Mouse (Mus musculus) left cerebral cortex, postnatal 25 days (tissue): Measurements from ENCODE around the gene Fbxo47. TPM values are rescaled to one million over a fixed set of nuclear protein-coding genes. Genes with fewer than 3 reads are reported as not detected.

Source experiments
- DNase-seq, 2 experiments: peaks; one replicate each; pipeline ENCODE4 v3.0.0; 2022; ENCODE audit warnings: low spot score in 2 of 2, mixed read lengths in 1 of 2
- intact Hi-C: fragments of 180-260 bp; cut with DNase I; formaldehyde crosslinking; loops from one replicate; pipeline ENCODE4 v1.15.1; 2025
- total RNA-seq, 2 experiments: library from RNA; stranded (reverse); gene quantifications; 2 replicates each; pipeline ENCODE4 v1.2.3; 2021

Fbxo47 gene
- total RNA-seq, 2 experiments from 2014 or later, result 1.8 to 2.1 TPM

DNA sequence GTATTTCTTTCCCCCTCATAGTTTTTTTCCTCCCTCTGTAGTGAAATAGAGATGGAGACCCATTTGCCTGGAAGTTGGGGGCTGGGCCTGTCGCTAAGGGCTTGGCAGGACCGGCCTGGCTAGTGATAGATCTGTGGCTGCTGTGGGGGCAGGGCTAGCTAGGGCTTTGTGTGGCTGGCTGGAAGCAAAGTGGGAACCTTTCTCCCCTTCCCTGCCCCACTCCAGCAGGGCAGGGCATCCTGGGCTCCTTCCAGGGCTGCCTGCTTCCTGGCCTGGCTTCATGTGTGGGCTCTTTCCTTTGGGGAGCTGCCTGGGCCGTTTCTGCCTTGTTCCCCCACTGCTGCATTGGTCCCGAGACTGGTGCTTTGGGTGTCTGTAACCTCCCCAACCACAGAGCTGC lies 65.4 kb downstream of the Fbxo47 start:
- DNase-seq, result peak in 1 of 2 experiments; percentile 46
- intact Hi-C loops, result no loop called here

DNA sequence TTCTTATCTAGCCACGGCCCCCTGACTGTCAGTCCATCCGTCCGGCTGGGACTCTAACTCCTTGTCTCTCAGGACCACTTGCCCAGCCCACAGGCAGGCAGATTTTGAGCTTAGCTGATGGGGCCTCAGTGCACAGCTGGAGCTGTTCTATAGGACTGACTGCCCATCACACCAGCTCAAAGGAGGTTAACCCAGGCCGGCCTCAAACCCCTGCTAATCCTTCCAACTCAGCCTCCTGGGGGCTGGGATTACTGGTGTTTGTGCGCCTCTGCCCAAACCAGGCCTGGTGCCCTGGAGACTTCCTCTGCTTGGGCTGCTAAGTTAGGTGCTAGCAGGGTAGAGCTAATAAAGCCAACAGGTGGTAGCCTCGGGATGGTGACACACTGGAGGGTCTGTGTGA lies 66.0 kb downstream of the Fbxo47 start:
- intact Hi-C loops, result no loop called here

GRCm38 (mm10) chr11:97817379-97817778 lies 66.6 kb downstream of the Fbxo47 start:
- DNase-seq, result no peak
- intact Hi-C loops, result no loop called here

More for the DNA sequence above, 66.0 kb downstream of the Fbxo47 start:
- no peak for DNase-seq

DNA sequence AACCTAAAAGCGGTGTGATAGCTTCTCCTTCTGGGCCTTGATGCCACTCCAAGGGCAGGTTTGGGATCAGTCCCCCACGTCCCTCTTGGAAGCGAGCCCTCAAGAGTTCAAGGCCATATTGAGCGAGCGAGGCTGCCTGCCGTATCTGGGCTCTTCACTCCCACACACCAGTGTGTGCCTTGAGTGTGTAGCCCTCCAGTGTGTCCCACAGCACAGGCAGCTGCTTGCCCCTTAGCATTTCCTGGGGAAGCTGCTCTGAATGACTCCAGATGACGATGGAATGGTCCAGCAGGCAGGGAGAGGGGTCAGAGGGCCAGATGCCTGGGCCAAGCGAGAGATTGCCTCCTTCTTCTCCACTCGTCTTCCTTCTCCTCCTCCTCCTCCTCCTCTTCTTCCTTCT lies 67.0 kb downstream of the Fbxo47 start:
- no peak for DNase-seq
- intact Hi-C loops, result no loop called here

DNA sequence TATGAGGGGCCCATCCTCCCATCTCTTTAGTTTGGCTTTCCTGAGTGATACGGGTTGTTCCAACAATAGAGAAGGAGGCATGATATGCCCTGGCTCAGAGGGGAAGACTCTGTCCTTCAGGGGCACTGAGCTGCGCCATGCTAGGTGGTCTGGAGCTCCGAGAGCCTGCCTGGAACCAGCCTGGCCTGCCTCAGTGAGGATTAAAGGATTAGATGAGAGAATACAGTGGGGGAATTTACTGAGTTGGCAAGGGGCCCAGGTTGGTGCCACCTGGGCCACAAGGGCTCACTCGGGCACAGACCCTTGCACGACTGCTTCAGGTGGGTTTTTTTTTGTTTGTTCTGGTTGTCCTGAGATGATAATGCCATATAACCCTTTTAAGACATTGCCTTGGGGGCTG lies 67.8 kb downstream of the Fbxo47 start:
- intact Hi-C loops, result no loop called here
- no peak for DNase-seq

- intact Hi-C loops, result no loop called here
- no peak for DNase-seq
Measured at GRCm38 (mm10) chr11:97815736-97816135, 68.2 kb downstream of the Fbxo47 start.

- intact Hi-C loops, result no loop called here
- DNase-seq, result no peak
Measured at GRCm38 (mm10) chr11:97813746-97814515, 70.0 kb downstream of the Fbxo47 start.

DNA sequence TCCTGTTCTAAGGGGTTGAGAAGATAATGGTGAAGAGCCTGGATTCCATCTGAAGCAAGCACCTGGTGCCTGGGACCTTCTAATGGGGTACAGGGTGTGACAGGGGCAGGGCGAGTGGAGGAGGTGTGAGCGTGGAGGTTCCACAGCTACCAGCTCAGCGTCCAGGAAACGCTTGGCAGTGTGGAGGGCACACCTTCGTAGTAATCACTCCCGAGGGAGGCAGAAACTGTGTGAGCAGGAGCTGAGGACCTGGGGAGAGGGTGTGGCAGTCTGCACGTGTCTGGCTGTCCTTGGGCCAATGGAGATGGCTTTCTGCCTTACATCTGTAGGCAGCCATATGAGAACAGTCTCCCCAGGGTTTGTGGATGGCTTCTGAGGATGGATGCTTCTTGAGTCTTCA lies 70.9 kb downstream of the Fbxo47 start:
- no peak for DNase-seq
- intact Hi-C loops, result no loop called here

- DNase-seq, result peak; percentile 52 to 61
- intact Hi-C loops, result no loop called here
Measured at GRCm38 (mm10) chr11:97812491-97812921, 71.4 kb downstream of the Fbxo47 start.

DNA sequence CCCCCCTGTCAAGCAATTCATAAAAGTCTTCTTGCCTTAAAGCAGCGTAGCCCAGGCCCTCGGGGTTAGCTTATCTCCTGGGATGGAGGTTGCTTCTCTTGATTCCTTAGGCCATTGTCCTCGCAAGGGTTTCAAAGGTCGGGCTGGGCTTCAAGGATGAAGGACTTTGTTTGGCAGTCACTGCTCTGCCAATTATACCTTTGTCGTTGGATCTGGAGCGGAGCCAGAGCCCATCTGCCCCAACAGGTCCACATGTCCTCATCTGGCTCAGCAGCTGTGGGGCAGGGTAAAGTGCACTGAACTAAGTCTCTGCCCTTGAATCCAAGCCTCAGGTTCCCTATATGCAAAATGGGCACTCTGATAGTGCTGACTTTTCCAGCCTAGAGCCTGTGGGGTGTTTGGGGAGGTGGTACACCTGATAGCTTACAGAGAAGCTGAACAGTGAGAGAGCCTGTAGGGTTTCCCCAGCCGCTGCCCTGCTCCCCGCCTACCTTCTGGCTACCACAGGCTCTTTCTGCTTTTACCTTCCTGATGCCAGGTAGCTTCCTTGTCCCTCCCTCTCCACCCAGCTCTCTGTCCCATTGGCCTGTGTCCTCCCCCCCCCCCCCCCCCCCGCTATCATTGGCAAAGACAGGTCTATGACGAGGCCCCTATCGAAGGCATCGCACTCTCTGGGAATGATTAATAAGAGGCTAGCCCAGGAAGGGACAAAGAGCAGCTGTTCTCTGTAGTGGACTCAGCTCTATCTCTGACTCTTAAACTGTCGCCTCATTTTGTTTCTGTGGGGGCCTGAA lies 72.2 kb downstream of the Fbxo47 start:
- DNase-seq, result no peak
- intact Hi-C loops, result no loop called here

DNA sequence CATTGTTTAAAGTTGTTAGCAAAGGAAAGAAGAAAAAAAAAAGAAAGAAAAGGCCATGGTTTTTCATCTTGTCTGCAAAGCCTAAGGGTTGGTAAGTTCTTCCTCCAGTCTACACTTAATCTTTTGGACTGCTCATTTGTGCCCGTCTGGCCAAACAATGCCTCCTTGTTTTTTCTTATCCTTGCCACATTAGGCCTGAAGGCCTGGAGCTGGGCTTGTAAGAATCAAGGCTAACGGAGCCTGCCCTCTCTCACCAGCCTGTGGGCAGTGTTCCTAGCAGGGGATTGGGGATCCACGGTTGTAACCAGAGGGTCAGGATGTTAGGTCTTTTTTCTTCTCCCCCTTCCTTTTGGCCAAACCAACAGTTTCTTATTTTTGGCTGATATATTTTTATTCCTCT lies 73.0 kb downstream of the Fbxo47 start:
- DNase-seq, result no peak
- intact Hi-C loops, result no loop called here

DNA sequence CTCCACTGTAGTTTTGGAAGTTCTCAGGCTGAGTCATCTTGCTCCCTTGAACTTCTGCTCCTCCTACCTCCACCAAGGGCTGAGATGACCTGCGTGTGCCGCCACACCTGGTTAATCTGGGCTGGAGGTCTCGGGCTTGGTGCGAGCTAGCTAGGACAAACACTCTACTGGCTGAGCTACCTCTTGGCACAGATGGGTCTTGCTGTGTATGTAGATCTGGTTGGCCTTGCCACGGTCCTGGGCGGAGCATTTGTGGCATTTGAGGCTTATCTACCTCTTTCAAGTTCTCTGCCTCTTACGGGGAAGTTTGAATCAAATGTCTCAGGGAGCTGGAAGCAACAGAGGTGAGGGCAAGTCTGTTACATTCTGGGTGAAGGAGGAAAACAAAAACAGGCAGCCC lies 73.6 kb downstream of the Fbxo47 start:
- no peak for DNase-seq
- intact Hi-C loops, result no loop called here

DNA sequence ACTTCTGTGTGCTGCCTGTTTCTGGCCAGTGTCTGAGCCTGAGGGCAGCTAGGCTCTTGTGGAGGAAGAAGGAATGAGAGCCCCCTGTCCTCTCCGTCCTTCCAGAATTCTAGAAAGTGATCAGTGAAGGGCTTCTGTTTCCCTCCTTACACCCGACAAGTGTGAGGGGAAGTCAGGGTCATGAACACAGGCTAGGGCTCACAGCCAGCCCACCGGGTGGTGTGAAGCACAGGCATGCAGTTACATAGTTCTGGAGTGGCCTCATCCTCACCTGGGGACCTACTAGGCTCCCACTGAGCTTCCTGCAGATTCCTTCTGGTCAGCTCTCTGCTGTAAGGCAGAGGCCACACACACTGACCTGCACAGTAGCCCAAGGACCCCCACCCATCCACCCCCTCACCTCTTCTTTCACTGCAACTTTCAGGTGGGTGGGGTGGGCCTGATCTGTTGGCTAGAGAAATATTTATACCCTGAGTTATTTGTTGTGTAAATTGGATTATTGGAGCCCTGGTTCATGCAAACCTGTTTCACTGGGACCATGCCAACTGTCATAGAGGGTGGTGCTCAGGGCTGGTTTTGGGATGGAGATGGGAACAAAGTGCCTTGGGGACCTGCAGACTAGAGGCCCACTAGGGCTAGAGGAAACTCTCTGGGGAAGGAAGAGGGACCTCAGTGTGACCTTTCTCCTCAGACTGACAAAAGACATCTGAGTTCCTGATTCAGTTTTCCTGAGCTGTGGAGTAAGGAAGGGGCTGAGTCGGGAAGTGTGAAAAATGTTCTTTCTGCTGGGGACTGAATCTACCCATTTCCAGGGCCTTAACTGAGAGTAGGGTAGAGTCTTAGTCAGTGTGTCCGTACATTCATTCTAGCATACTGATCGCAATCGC lies 74.5 kb downstream of the Fbxo47 start:
- no peak for DNase-seq
- intact Hi-C loops, result no loop called here

DNA sequence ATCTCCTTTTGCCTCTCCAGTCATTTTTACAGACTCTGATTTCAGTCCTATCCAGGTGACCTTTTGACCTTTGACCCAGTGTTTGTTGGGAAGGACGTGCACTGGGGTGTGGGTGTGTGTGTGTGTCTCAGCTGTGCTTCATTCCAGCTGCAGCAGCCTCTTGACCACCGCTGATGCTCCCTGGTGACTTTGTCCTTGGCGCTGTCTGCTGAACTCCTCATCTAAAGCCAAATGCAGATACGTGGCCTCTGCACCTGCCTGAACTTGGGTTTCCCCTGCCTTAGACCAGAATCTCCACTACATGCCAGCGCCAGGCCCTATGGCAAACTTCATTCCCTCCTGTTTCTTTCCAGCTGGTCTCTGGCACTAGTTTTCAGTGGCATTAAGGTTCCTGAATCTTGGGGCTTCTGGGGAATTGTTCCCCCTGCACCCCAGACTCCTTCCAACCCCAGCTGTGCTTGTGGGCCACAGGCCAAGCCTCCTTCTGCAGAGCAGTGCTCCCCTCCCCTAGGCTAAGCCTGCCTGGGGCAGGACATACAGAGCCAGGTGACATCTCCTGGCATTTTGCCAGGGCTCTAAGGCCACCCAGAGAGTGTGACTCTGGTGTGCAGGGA lies 75.2 kb downstream of the Fbxo47 start:
- intact Hi-C loops, result no loop called here
- no peak for DNase-seq

- DNase-seq, result no peak
- intact Hi-C loops, result no loop called here
Measured at GRCm38 (mm10) chr11:97808093-97808492, 75.9 kb downstream of the Fbxo47 start.

DNA sequence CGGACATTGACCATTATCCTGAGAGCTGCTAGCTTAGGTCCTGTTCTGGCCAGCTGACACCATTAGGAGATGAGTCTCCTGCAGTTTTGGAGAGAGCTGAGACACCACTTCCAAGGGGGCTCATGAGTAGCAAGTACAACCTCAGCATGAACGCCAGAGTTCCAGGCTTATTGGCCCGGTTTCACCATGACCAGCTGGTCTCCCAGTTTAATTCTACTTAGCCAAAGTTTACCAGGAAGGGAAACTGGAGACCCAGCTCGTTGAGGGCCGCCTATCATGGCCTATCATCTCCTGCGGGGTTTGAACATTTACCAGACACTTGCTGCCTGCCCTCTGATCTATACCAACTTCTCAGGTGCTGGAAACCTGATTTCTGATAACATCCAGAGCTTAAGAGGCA lies 76.3 kb downstream of the Fbxo47 start:
- intact Hi-C loops, result no loop called here
- no peak for DNase-seq

GRCm38 (mm10) chr11:97806613-97806964 lies 77.4 kb downstream of the Fbxo47 start:
- intact Hi-C loops, result no loop called here
- DNase-seq, result no peak

GRCm38 (mm10) chr11:97805662-97806612 lies 78.0 kb downstream of the Fbxo47 start:
- intact Hi-C loops, result no loop called here
- DNase-seq, result no peak
